Mouse (Mus musculus) G1E (cell line): ENCODE results near the gene Gm17364.

Experiments
- CTCF ChIP-seq: IDR thresholded peaks from 2 replicates; pipeline ENCODE4 v1.5.1; 2012; ENCODE audit warnings: low read depth, low read length, inconsistent platforms, mixed read lengths
- GATA1 ChIP-seq: IDR thresholded peaks from 2 replicates; pipeline ENCODE4 v1.6.1; 2012; ENCODE audit warnings: borderline replicate concordance, low read length, inconsistent platforms, mixed read lengths
- GATA2 ChIP-seq: IDR thresholded peaks from 2 replicates; pipeline ENCODE4 v1.6.1; 2012; ENCODE audit warnings: low read depth, low read length, inconsistent platforms, borderline replicate concordance
- POLR2AphosphoS5 ChIP-seq: IDR thresholded peaks from 2 replicates; pipeline ENCODE4 v1.6.1; 2012; ENCODE audit warnings: low read depth, low read length, inconsistent platforms; ENCODE audit not compliant: insufficient replicate concordance
- TAL1 ChIP-seq: conservative IDR thresholded peaks from 2 replicates; pipeline ENCODE4 v1.6.1; 2012; ENCODE audit warnings: low read depth, low read length, inconsistent platforms, mixed read lengths

- TF ChIP-seq GATA1 (no peak), CTCF (no peak), GATA2 (no peak), TAL1 (no peak), POLR2AphosphoS5 (no peak)
Measured at GRCm38 (mm10) chr13:41296396-41296795, 22.6 kb upstream of the Gm17364 start.
